Mouse (Mus musculus) embryonic facial prominence, embryonic 12.5 days (tissue): ENCODE measurements around the gene Samd10. TPM values are rescaled to one million over a fixed set of nuclear protein-coding genes. Genes with fewer than 3 reads are reported as not detected.
A peak's percentile ranks its signal among the peaks of the same experiment; 100 is the strongest.

Experiments
- ATAC-seq: fragments of 200-750 bp; cut with Nextera tagmentation; 2 replicates; pipeline ENCODE4 v1.8.0; 2017; ENCODE audit not compliant: insufficient number of reproducible peaks, insufficient read depth, low FRiP score, low TSS enrichment
- H3K27ac ChIP-seq: fragments of 300-500 bp; sonication (generic); 2 replicates; pipeline ENCODE4 v1.5.1; 2016; ENCODE audit warnings: mild to moderate bottlenecking
- H3K27me3 ChIP-seq: fragments of 300-500 bp; sonication (generic); 2 replicates; pipeline ENCODE4 v1.6.1; 2016; ENCODE audit warnings: mild to moderate bottlenecking, moderate library complexity
- H3K36me3 ChIP-seq: fragments of 300-500 bp; sonication (generic); 2 replicates; pipeline ENCODE4 v1.6.1; 2016; ENCODE audit warnings: mild to moderate bottlenecking
- H3K4me1 ChIP-seq: fragments of 300-500 bp; sonication (generic); 2 replicates; pipeline ENCODE4 v1.6.1; 2016
- H3K4me2 ChIP-seq: fragments of 300-500 bp; sonication (generic); replicated peaks from 2 replicates; pipeline ENCODE4 v1.6.1; 2016; ENCODE audit warnings: mild to moderate bottlenecking, moderate library complexity
- H3K4me3 ChIP-seq: fragments of 300-500 bp; sonication (generic); 2 replicates; pipeline ENCODE4 v1.5.1; 2016; ENCODE audit warnings: mild to moderate bottlenecking
- H3K9ac ChIP-seq: fragments of 300-500 bp; sonication (generic); 2 replicates; pipeline ENCODE4 v1.6.1; 2016; ENCODE audit warnings: mild to moderate bottlenecking, moderate library complexity
- H3K9me3 ChIP-seq: fragments of 300-500 bp; sonication (generic); 2 replicates; pipeline ENCODE4 v1.6.1; 2016; ENCODE audit warnings: mild to moderate bottlenecking, moderate library complexity
- WGBS: fragments of 180-500 bp; shearing (Covaris S2); methylation state at CpG from one replicate; pipeline ENCODE4 v1.1.7; 2016; 5-methylcytosine and 5-hydroxymethylcytosine counted together
- polyA plus RNA-seq: library from polyadenylated mRNA; unstranded; fragments of >200 nt; fragmentation: Nextera tagmentation; extraction: Ambion mirVana; gene quantifications from 2 replicates; pipeline ENCODE4 v1.2.1, GENCODE M21; 2016

Gene Samd10
- polyA plus RNA-seq, 1 experiment from 2014 or later = 16.4 TPM

DNA sequence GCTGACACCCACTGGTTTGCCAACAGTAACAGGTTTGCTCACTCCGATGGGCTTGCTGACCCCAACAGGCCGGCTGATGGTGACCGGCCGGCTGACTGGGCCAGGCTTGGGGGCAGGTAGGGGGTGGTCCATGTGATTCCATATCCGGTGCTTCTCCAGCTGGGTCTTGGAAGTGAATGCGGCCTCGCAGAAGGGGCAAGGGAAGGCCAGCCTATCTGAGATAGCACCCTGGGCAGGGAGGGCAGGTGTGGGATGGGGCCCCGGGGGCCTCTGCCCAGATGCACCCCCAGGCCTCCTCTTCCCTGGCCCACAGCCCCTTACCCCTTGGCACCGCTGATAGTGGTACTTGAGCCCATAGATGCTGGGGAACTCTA lies 9.3 kb downstream of the Samd10 start:
- peaks cover 18% of the 10 kb centered on the region for H3K4me1 ChIP-seq
- no peak for ATAC-seq
- no peaks in the 10 kb centered on the region for H3K9me3 ChIP-seq
- H3K36me3 ChIP-seq = peaks cover 58% of the 10 kb centered on the region
- no peak overlapping the region for H3K4me2 ChIP-seq
- no peak overlapping the region for H3K9ac ChIP-seq
- no peaks in the 10 kb centered on the region for H3K27me3 ChIP-seq
- H3K4me3 ChIP-seq = no peak overlapping the region
- 98% methylated on average over 9 of the region's 9 CpGs for WGBS
- no peak overlapping the region for H3K27ac ChIP-seq

DNA sequence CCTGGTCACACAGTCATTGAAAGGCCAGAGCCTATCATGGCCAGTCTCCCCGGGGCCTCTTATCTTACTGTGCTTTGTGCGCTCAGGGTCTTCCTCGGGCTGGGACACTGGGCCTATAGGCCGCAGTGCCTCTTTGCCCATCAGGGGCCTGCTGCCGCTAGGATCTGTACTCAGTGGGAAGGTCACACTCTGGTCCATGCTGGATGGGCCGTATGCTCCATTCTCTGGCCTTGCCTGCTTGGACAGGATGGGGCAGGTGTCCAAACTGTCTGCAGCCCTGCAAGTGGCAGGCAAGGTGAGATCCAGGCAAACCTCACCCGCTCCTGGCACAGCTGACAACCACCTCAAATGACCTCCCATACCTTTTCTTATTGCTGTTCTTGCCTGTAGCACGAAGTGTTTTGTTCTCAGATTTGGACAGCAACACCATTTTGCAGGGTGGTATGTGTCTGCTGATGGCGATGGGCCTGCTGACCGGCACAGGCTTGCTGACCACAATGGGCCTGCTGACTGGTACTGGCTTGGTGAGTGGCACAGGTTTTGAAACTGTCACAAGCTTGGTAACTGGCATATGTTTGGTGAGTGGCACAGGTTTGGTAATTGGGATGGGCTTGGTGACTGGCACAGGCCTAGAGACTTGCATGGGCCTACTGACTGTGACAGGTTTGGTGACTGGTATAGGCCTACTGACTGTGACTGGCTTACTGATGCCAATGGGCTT lies 9.8 kb downstream of the Samd10 start:
- H3K4me2 ChIP-seq = no peak overlapping the region
- H3K36me3 ChIP-seq = peaks cover 64% of the 10 kb centered on the region
- no peaks in the 10 kb centered on the region for H3K9me3 ChIP-seq
- no peak overlapping the region for H3K27ac ChIP-seq
- peaks cover 18% of the 10 kb centered on the region for H3K4me1 ChIP-seq
- H3K4me3 ChIP-seq = no peak overlapping the region
- H3K27me3 ChIP-seq = no peaks in the 10 kb centered on the region
- H3K9ac ChIP-seq = no peak overlapping the region
- no peak for ATAC-seq
- WGBS = 93% methylated on average over 10 of the region's 10 CpGs

DNA sequence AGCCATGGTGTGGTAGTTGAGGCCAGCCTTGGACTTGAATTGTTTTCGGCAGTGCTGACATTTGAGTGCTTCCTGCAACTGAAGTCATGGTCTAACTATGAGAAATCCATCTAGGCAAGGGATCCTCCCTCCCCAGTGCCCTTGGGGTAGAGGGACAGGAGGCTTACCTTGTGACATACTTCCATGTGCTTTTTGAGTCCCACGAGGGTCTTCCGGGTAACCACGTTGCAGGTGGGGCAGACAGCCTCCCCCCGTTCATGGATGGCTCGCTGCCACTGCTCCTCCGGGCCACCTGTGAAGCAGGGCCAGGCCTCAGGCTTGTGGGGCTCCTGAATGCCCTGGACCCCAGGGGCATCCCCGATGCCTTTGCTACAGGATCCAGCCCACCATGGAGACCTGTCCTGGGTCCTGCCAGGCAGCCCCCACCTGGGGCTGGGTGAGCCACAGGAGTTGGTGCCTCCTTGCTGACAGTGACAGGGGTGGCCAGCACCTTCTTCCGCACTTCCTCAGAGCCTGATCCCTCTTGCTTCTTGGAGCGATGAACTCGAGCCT lies 10.7 kb downstream of the Samd10 start:
- Histone ChIP-seq H3K27me3 (no peaks in the 10 kb centered on the region), H3K9ac (no peak overlapping the region), H3K4me3 (no peak overlapping the region), H3K4me1 (peaks cover 17% of the 10 kb centered on the region), H3K27ac (no peak overlapping the region), H3K36me3 (peaks cover 72% of the 10 kb centered on the region), H3K9me3 (no peaks in the 10 kb centered on the region), H3K4me2 (no peak overlapping the region)
- no peak for ATAC-seq
- WGBS = 91% methylated on average over 11 of the region's 11 CpGs

DNA sequence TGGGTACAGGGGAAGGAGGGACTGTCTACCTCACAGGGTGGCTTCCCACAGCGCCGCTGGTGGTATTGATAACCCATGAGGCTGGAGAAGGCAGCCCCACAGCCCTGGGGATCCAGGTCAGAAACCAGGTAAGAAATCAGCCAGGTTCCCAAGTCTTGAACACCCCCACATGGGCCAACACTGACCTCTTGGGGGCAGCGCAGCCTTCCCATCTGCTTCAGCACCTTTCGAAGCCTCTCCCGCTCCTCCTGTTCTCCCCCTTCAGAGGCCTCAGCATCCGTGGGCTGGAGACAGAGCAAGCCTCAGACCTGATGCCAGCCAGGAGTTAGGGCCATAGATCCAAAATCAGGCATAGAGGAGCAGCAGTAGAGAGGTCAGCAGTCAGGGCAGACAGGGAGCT lies 11.2 kb downstream of the Samd10 start:
- WGBS = 82% methylated on average over 6 of the region's 6 CpGs
- H3K27me3 ChIP-seq = no peaks in the 10 kb centered on the region
- peaks cover 72% of the 10 kb centered on the region for H3K36me3 ChIP-seq

DNA sequence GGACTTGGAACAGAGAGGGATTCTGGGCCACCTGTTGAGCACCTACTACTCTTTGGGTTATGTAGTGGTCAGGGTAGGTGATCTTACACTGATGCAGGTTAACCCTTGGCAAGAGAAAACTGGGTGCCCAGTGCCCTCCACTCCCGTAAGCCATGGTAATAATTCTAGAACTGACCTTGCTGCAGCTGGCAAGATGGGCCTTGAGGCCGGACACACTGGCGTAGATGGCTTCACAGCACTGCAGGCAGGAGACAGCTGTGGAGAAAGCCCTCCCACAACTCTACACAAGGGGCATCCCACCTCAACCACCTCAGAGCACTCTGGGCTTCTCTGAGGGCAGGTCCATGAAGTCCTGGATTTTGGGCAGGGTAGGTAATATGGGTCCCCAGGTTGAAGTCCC lies 12.9 kb downstream of the Samd10 start:
- H3K4me2 ChIP-seq = no peak overlapping the region
- no peaks in the 10 kb centered on the region for H3K27me3 ChIP-seq
- ATAC-seq = no peak
- H3K27ac ChIP-seq = no peak overlapping the region
- no peak overlapping the region for H3K4me3 ChIP-seq
- 92% methylated on average over 3 of the region's 3 CpGs for WGBS
- H3K36me3 ChIP-seq = peaks cover 72% of the 10 kb centered on the region
- H3K9me3 ChIP-seq = no peaks in the 10 kb centered on the region
- H3K9ac ChIP-seq = no peak overlapping the region
- H3K4me1 ChIP-seq = peaks cover 5% of the 10 kb centered on the region

More for the DNA sequence above, 11.2 kb downstream of the Samd10 start:
- Histone ChIP-seq H3K27ac (no peak overlapping the region), H3K4me1 (peaks cover 13% of the 10 kb centered on the region), H3K4me3 (no peak overlapping the region), H3K4me2 (no peak overlapping the region), H3K9me3 (no peaks in the 10 kb centered on the region), H3K9ac (no peak overlapping the region)
- ATAC-seq = no peak

DNA sequence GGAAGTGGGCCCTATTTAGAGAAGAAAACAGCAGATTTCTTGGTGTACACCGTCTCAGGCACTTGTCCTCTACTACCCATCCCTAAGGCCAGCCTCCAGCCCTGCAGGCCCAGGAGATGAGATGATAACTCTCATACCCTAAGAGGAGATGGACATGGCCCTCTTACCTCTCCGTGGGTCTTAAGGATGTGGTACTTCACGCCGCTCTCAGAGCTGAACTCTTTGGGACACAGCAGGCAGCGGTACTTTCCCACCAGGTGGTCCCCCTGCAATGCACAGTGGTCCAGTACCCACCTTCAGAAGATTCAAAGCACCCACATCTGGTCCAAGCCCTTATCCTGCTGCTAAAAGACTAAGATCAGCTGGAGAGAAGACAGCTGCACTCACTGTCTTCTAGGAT lies 13.5 kb downstream of the Samd10 start:
- ATAC-seq = no peak
- Histone ChIP-seq H3K4me1 (peaks cover 4% of the 10 kb centered on the region), H3K36me3 (peaks cover 71% of the 10 kb centered on the region), H3K27ac (no peak overlapping the region), H3K27me3 (no peaks in the 10 kb centered on the region), H3K4me2 (no peak overlapping the region), H3K9me3 (no peaks in the 10 kb centered on the region), H3K4me3 (no peak overlapping the region), H3K9ac (no peak overlapping the region)
- WGBS = 91% methylated on average over 5 of the region's 5 CpGs

DNA sequence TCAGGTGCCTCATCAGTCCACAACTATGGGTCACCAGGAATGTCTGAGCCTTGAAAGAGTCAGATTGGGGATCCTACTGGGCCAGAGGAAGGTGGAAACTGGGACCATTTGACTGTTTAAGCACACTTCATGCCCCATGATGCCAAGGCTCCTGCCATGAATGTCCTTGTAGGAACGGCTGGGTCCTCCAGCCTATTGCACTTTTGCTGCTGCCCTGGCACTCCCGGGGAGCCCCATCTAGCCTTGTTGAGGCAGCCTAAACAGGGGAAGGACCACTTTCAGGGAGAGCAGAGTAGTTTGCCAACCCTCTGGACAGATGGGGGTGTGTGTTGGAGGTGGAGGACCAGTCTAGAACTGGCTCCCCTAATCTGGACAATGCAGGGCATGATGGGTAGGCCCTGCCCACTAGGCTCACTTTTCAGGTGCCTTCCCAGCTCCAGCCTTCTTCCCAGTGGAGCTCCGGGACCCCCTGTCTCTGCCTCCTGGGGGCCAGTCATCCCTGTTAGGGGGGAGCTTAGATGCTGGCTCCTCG lies 14.5 kb downstream of the Samd10 start, which contains the start of gene Uckl1:
TSS of gene Uckl1 (minus strand) at position 482 of the 532 bp plus-strand sequence.
- Histone ChIP-seq H3K4me1 (peaks cover 7% of the 10 kb centered on the region), H3K27ac (no peak within 1 kb of the TSS), H3K36me3 (peaks cover 60% of the 10 kb centered on the region), H3K9me3 (no peaks in the 10 kb centered on the region), H3K4me3 (no peak within 1 kb of the TSS), H3K9ac (no peak within 1 kb of the TSS), H3K4me2 (no peak within 1 kb of the TSS), H3K27me3 (no peaks in the 10 kb centered on the region)
- 90% methylated on average over 4 of the region's 4 CpGs for WGBS
- ATAC-seq = no peak

DNA sequence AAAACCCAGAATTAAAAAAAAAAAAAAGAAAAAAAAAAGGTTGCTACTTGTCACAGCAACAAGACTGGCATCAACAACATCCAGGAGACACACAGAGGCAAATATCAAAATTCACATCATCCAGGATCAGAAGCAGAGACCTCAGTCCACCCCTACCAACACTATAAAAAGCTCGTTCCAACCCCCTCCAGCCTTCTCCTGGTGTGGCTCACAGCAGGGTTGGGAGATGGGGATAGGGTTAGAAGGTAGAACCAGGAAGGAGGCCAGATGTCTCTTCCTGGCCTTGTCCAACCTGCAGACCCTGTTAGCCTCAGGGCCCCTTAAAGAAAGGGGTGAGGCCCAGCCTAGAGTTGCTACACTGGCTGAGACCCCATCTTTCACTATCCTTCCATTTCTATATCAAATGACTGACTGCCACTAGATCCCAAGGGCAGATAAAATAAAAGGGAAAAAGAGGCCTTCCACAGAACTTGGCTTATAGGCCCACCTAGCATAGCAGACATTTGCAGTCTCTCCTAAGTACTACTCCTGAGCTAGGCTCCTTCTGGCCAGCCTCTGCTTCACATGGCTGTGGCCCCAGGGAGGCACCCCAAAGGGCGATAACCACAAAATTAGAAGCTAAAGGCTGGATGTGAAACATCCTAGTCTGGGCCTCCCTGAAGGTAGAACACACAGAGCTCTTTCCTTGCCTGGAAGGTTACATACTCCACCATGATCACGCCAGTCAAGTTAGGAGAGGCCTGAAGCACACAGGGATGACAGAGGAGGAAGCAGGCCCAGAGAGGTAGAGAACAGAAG lies 15.4 kb downstream of the Samd10 start:
- Histone ChIP-seq H3K36me3 (peaks cover 52% of the 10 kb centered on the region), H3K9ac (no peak overlapping the region), H3K4me1 (peaks cover 15% of the 10 kb centered on the region), H3K4me3 (no peak overlapping the region), H3K9me3 (no peaks in the 10 kb centered on the region), H3K27me3 (no peaks in the 10 kb centered on the region), H3K27ac (no peak overlapping the region), H3K4me2 (no peak overlapping the region)
- 78% methylated on average over 3 of the region's 3 CpGs for WGBS
- ATAC-seq = no peak

DNA sequence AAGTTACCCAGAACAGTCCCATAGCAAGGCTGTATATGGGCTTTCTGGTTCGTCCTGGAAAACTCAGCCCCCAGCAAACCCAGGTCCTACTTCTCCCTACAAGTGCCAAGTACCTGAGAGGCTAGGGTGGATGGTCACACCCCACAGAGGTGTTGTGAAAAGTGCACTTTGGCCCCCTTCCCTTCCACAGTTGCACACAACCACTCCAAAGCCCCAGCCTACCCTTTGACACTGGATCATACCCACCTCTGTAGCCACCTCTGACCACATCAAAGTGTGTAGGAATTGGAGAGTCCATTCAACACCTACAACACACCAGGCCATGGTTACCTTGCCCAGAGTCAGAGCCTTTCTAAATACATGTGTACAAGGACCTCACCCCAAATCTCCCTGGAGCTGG lies 16.1 kb downstream of the Samd10 start:
- no peak overlapping the region for H3K27ac ChIP-seq
- peaks cover 45% of the 10 kb centered on the region for H3K36me3 ChIP-seq

DNA sequence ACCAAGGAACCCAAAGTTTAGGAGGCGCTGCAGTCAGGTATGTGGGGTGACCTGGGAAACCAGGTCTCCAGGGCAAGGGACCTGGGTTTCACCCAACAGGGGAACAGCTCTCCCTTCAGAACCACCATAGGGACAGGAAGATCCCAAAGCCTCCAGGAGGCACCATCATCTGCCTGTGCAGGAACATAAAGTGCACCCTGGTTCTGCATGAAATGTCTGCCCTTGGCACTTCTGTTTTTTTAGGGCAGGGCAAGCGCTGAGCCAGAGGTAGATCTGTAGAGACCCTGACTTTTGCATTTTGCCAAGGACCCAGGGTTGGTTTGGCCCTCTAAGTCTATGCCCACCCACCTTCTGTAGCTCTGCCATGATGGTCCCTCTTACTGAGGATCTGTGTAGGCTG lies 16.7 kb downstream of the Samd10 start:
- peak overlapping the region; percentile 65; the same call in 1 of the 2 replicates for H3K4me3 ChIP-seq
- 91% methylated on average over 2 of the region's 2 CpGs for WGBS
- no peak overlapping the region for H3K9ac ChIP-seq
- H3K4me1 ChIP-seq = peaks cover 20% of the 10 kb centered on the region
- H3K36me3 ChIP-seq = peaks cover 39% of the 10 kb centered on the region
- no peak overlapping the region for H3K27ac ChIP-seq
- ATAC-seq = no peak
- H3K9me3 ChIP-seq = no peaks in the 10 kb centered on the region
- peak overlapping the region; percentile 78; the same call in 1 of the 2 replicates for H3K4me2 ChIP-seq
- no peaks in the 10 kb centered on the region for H3K27me3 ChIP-seq

More for the DNA sequence above, 16.1 kb downstream of the Samd10 start:
- Histone ChIP-seq H3K9ac (no peak overlapping the region), H3K9me3 (no peaks in the 10 kb centered on the region), H3K27me3 (no peaks in the 10 kb centered on the region), H3K4me3 (no peak overlapping the region), H3K4me2 (no peak overlapping the region), H3K4me1 (peaks cover 20% of the 10 kb centered on the region)
- 85% methylated on average over 1 of the region's 1 CpGs for WGBS
- ATAC-seq = no peak

DNA sequence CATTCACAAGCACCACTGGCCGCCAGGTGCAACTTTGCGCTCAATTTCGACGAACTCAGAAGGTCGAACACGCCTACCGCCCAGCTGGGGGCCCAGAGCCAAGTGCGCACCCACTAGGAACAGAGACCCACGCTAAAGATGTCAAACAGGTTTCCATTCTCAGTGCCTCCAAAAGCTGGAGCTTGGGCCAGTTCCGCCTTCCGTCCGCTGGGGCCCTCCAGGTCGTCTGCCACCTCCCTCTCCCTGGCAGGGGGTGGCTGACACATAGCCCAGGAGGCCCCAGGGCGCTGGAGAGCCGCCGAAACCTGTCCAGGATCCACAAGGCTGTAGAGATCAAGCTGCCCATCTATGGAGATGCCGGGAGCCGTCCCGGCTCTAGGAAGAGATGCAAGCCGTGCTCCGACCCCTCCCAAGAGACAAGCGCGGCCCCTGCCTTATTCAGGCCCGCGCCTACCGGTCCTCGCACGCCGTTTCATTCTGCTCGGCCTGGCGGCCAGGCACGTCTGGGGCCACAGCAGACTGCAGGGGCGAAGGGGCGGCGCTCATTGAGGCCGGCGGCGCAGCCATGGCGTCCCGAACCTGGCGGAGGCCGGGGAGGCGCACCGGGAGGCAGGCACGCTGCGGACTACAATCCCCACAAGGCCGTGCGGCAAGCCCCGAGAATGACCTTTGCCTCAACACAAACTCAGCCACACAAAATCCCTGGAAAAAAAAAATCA lies 17.5 kb downstream of the Samd10 start:
- H3K9me3 ChIP-seq = no peaks in the 10 kb centered on the region
- under 1% methylated on average over 48 of the region's 49 CpGs for WGBS
- peaks cover 31% of the 10 kb centered on the region for H3K36me3 ChIP-seq
- ATAC-seq = peak; percentile 57
- H3K4me3 ChIP-seq = peak overlapping the region; percentile 65
- H3K9ac ChIP-seq = peak overlapping the region; percentile 82
- peak overlapping the region; percentile 92 for H3K27ac ChIP-seq
- peaks cover 20% of the 10 kb centered on the region for H3K4me1 ChIP-seq
- no peaks in the 10 kb centered on the region for H3K27me3 ChIP-seq
- peak overlapping the region; percentile 78 for H3K4me2 ChIP-seq
